Mouse (Mus musculus): ENCODE results near the gene Olfr1294. TPM values are rescaled to one million over a fixed set of nuclear protein-coding genes. Genes with fewer than 3 reads are reported as not detected.

Olfr1294 gene
- not detected in 2 replicates for polyA plus RNA-seq (2015; fragmentation: Nextera tagmentation; extraction: Ambion mirVana)

GRCm38 (mm10) chr2:111540191-111540590, at the start of gene Olfr1294:
Olfr1294 (minus strand) TSS chr2:111540291.
- no peak within 1 kb of the TSS for H3K27ac ChIP-seq (replicated peaks)
- no peaks in the 10 kb centered on the region for H3K9me3 ChIP-seq
- H3K9ac ChIP-seq: no peak within 1 kb of the TSS
- H3K4me2 ChIP-seq: no peak within 1 kb of the TSS
- ATAC-seq (ENCODE audit: low FRiP score, low read depth): no peak
- H3K27me3 ChIP-seq: no peaks in the 10 kb centered on the region
- no peaks in the 10 kb centered on the region for H3K36me3 ChIP-seq
- H3K4me3 ChIP-seq: no peak within 1 kb of the TSS
- WGBS: 53% methylated on average over 1 of the region's 1 CpGs
- H3K4me1 ChIP-seq (replicated peaks): no peaks in the 10 kb centered on the region

- no peaks in the 10 kb centered on the region for H3K4me1 ChIP-seq (replicated peaks)
- H3K27ac ChIP-seq (replicated peaks): no peak within 1 kb of the TSS
- H3K27me3 ChIP-seq: no peaks in the 10 kb centered on the region
- no peaks in the 10 kb centered on the region for H3K9me3 ChIP-seq
- H3K4me3 ChIP-seq: no peak within 1 kb of the TSS
- no peak within 1 kb of the TSS for H3K9ac ChIP-seq
- no peaks in the 10 kb centered on the region for H3K36me3 ChIP-seq
- no peak within 1 kb of the TSS for H3K4me2 ChIP-seq
- ATAC-seq (ENCODE audit: low FRiP score, low read depth): no peak
Observed at GRCm38 (mm10) chr2:111569581-111569980, 29.5 kb upstream of the Olfr1294 start, which contains the start of gene Olfr1295. Olfr1295 (minus strand) TSS chr2:111569681.

- 0 out of 2 replicates have a peak, but pooled peaks cover under 1% of the 10 kb centered on the region for H3K9me3 ChIP-seq
- ATAC-seq (ENCODE audit: low FRiP score, low read depth): no peak
- H3K4me3 ChIP-seq: no peak within 1 kb of the TSS
- no peaks in the 10 kb centered on the region for H3K27me3 ChIP-seq
- H3K36me3 ChIP-seq: no peaks in the 10 kb centered on the region
- H3K27ac ChIP-seq (replicated peaks): no peak within 1 kb of the TSS
- 90% methylated on average over 1 of the region's 1 CpGs for WGBS
- no peaks in the 10 kb centered on the region for H3K4me1 ChIP-seq (replicated peaks)
- H3K4me2 ChIP-seq: no peak within 1 kb of the TSS
- no peak within 1 kb of the TSS for H3K9ac ChIP-seq
Observed at GRCm38 (mm10) chr2:111524903-111525302, 15.2 kb downstream of the Olfr1294 start, which contains the start of gene Olfr1293-ps. Olfr1293-ps (plus strand) TSS chr2:111525203.

GRCm38 (mm10) chr2:111517451-111517850, 22.6 kb downstream of the Olfr1294 start:
- H3K36me3 ChIP-seq: no peaks in the 10 kb centered on the region
- H3K4me3 ChIP-seq: no peak overlapping the region
- no peak overlapping the region for H3K27ac ChIP-seq (replicated peaks)
- WGBS: 91% methylated on average over 10 of the region's 10 CpGs
- H3K9ac ChIP-seq: no peak overlapping the region
- no peaks in the 10 kb centered on the region for H3K4me1 ChIP-seq (replicated peaks)
- H3K4me2 ChIP-seq: no peak overlapping the region
- no peaks in the 10 kb centered on the region for H3K27me3 ChIP-seq
- peaks cover 5% of the 10 kb centered on the region; the same call in 1 of the 2 replicates for H3K9me3 ChIP-seq
- ATAC-seq (ENCODE audit: low FRiP score, low read depth): no peak

GRCm38 (mm10) chr2:111496880-111497279, 43.2 kb downstream of the Olfr1294 start, which contains the start of gene Olfr1291-ps1:
Olfr1291-ps1 (plus strand) TSS chr2:111497180.
- Histone ChIP-seq H3K4me1 (replicated peaks) (no peaks in the 10 kb centered on the region), H3K9me3 (no peaks in the 10 kb centered on the region), H3K36me3 (no peaks in the 10 kb centered on the region), H3K4me3 (no peak within 1 kb of the TSS), H3K27me3 (no peaks in the 10 kb centered on the region), H3K27ac (replicated peaks) (no peak within 1 kb of the TSS), H3K4me2 (no peak within 1 kb of the TSS), H3K9ac (no peak within 1 kb of the TSS)
- WGBS: 93% methylated on average over 3 of the region's 3 CpGs
- no peak for ATAC-seq (ENCODE audit: low FRiP score, low read depth)

GRCm38 (mm10) chr2:111493729-111494128, 46.4 kb downstream of the Olfr1294 start, which contains the start of gene Olfr1290:
Olfr1290 (minus strand) TSS chr2:111493829.
- H3K4me2 ChIP-seq: no peak within 1 kb of the TSS
- no peak within 1 kb of the TSS for H3K9ac ChIP-seq
- H3K4me3 ChIP-seq: no peak within 1 kb of the TSS
- H3K27me3 ChIP-seq: no peaks in the 10 kb centered on the region
- WGBS: 81% methylated on average over 5 of the region's 5 CpGs
- H3K4me1 ChIP-seq (replicated peaks): no peaks in the 10 kb centered on the region
- no peak for ATAC-seq (ENCODE audit: low FRiP score, low read depth)
- no peaks in the 10 kb centered on the region for H3K36me3 ChIP-seq
- H3K27ac ChIP-seq (replicated peaks): no peak within 1 kb of the TSS
- no peaks in the 10 kb centered on the region for H3K9me3 ChIP-seq

Other genes with a start within 250 kb of the Olfr1294 start
- not detected in 2 replicates for gene Olfr1279, start 239.7 kb downstream of the Olfr1294 start, polyA plus RNA-seq (2015; fragmentation: Nextera tagmentation; extraction: Ambion mirVana)
- not detected in 2 replicates for gene Olfr1280, start 226.3 kb downstream of the Olfr1294 start, polyA plus RNA-seq (2015; fragmentation: Nextera tagmentation; extraction: Ambion mirVana)
- gene Olfr1281, start 213.8 kb downstream of the Olfr1294 start, polyA plus RNA-seq (2015; fragmentation: Nextera tagmentation; extraction: Ambion mirVana): not detected in 2 replicates
- gene Olfr1282, start 204.2 kb downstream of the Olfr1294 start, polyA plus RNA-seq (2015; fragmentation: Nextera tagmentation; extraction: Ambion mirVana): not detected in 2 replicates
- gene Olfr1283, start 173.5 kb downstream of the Olfr1294 start, polyA plus RNA-seq (2015; fragmentation: Nextera tagmentation; extraction: Ambion mirVana): not detected in 2 replicates
- gene Olfr1284, start 164.8 kb downstream of the Olfr1294 start, polyA plus RNA-seq (2015; fragmentation: Nextera tagmentation; extraction: Ambion mirVana): not detected in 2 replicates
- gene Olfr1286, start 117.2 kb downstream of the Olfr1294 start, polyA plus RNA-seq (2015; fragmentation: Nextera tagmentation; extraction: Ambion mirVana): not detected in 2 replicates
- not detected in 2 replicates for gene Olfr1287, start 91.1 kb downstream of the Olfr1294 start, polyA plus RNA-seq (2015; fragmentation: Nextera tagmentation; extraction: Ambion mirVana)
- gene Olfr1288, start 66.2 kb downstream of the Olfr1294 start, polyA plus RNA-seq (2015; fragmentation: Nextera tagmentation; extraction: Ambion mirVana): not detected in 2 replicates
- not detected in 2 replicates for gene Olfr1289, start 59.5 kb downstream of the Olfr1294 start, polyA plus RNA-seq (2015; fragmentation: Nextera tagmentation; extraction: Ambion mirVana)
- gene Olfr1290, start 46.5 kb downstream of the Olfr1294 start, polyA plus RNA-seq (2015; fragmentation: Nextera tagmentation; extraction: Ambion mirVana): not detected in 2 replicates
- not detected in 2 replicates for gene Olfr1291-ps1, start 43.1 kb downstream of the Olfr1294 start, polyA plus RNA-seq (2015; fragmentation: Nextera tagmentation; extraction: Ambion mirVana)
- gene Olfr1293-ps, start 15.1 kb downstream of the Olfr1294 start, polyA plus RNA-seq (2015; fragmentation: Nextera tagmentation; extraction: Ambion mirVana): not detected in 2 replicates
- not detected in 2 replicates for gene Olfr1295, start 29.4 kb upstream of the Olfr1294 start, polyA plus RNA-seq (2015; fragmentation: Nextera tagmentation; extraction: Ambion mirVana)
- not detected in 2 replicates for gene Olfr1297, start 86.2 kb upstream of the Olfr1294 start, polyA plus RNA-seq (2015; fragmentation: Nextera tagmentation; extraction: Ambion mirVana)
- gene Olfr1298, start 108.9 kb upstream of the Olfr1294 start, polyA plus RNA-seq (2015; fragmentation: Nextera tagmentation; extraction: Ambion mirVana): not detected in 2 replicates
- not detected in 2 replicates for gene Olfr1299, start 121.1 kb upstream of the Olfr1294 start, polyA plus RNA-seq (2015; fragmentation: Nextera tagmentation; extraction: Ambion mirVana)
- not detected in 2 replicates for gene Olfr1301, start 210.7 kb upstream of the Olfr1294 start, polyA plus RNA-seq (2015; fragmentation: Nextera tagmentation; extraction: Ambion mirVana)
- not detected in 2 replicates for gene Olfr1302, start 237.1 kb upstream of the Olfr1294 start, polyA plus RNA-seq (2015; fragmentation: Nextera tagmentation; extraction: Ambion mirVana)